Mouse (Mus musculus): ENCODE data around the gene Timeless.
A peak's percentile ranks its signal among the peaks of the same experiment; 100 is the strongest.
"Not testable (repeated sequence)": the region's sequence is repeated elsewhere in the genome, so short reads cannot be mapped to it uniquely, and the experiment has no call there.

The Timeless gene

DNA sequence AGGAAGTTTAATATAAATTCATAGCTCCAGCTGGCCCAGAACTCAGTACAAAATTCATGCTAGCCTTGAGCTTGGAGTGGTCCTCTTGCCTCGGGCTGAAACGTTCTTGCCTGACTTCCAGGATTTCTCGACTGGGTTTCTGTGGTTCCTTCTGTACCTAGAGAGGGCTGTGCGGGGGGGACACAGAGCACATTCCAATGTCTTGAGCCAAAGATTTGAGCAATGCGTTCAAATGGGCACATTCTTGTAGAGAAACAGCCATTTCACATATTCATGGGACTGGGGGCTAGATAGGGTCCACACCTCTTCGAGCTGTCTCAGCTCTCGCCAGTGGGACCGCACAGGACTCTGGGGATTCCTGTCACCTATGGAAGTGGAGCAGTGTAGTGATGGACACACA is 24.1 kb downstream of the Timeless start:
- no peak for DNase-seq (ENCODE audit: extremely low read depth, low read depth, low spot score)

DNA sequence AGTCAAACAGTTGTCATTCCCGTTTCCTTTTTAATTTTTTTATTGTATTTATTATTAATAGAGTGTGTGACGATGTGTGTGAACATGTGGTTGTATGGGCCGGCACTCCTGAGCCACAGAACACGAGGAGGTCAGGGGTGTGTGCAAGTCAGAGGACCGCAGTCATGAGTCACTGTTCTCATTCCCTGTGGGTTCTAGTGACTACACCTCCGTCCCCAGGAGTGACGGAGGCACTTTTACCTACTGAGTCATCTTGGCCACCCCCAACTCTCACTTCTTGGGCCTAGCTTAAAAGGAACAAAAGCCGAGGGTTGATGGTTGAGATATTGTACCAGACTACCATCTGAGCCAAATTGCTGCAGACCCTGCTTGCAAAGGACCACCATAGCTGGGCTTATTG is 24.5 kb downstream of the Timeless start:
- no peak for DNase-seq (ENCODE audit: extremely low read depth, low read depth, low spot score)

DNA sequence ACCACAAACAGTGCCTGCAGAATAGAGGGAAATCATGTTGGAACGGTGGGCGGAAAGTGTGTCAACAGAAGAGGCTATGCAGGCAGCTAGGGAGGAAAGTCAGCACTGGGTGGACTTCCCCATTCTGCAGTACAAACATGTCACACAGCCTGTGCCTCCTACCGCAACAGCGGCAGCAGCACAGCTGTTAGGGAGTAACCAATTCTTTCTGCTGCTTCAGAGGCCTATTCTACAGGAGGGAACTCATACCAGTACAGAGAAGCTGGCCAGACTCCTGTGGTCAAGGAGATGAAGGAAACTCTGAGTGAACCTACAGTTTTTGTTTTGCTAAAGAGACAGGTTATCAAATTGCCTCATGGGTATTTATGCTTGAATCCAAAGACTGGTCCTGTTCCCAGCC is 27.1 kb downstream of the Timeless start:
- DNase-seq (ENCODE audit: extremely low read depth, low read depth, low spot score): no peak

DNA sequence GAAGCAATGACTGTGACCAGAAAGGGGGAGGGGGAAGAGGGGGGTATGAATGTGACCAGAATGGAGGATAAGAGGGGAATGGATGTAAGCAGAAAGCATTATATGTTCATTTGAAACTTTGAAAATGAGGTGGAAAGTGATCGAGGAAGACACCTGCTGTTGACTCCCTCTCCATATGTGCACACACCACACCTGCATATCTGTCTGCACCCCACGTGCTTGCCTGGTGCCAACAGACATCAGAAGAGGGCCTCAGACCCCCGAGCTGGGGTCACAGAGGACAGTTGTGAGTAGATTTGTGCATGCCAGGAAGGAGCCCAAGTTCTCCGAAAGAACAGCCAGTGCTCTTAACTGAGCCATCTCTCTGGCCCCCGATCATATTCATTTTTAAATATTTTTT is 28.1 kb downstream of the Timeless start:
- DNase-seq (ENCODE audit: extremely low read depth, low read depth, low spot score): no peak

DNA sequence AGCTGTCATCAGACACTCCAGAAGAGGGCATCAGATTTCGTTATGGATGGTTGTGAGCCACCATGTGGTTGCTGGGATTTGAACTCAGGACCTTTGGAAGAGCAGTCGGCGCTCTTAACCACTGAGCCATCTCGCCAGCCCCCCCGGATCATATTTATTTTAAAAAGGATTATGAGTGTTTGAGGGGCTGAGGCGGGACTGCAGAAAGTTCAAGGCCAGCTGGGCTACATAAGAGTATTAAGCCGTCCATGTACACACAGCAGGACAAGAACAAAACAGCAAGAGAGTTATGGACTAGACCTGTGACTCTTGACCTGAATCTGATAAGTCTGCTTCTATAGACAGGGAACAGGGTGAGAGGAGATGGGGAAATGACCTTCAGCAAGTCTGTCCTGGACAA is 28.5 kb downstream of the Timeless start:
- not testable (repeated sequence) for DNase-seq (ENCODE audit: extremely low read depth, low read depth, low spot score)

DNA sequence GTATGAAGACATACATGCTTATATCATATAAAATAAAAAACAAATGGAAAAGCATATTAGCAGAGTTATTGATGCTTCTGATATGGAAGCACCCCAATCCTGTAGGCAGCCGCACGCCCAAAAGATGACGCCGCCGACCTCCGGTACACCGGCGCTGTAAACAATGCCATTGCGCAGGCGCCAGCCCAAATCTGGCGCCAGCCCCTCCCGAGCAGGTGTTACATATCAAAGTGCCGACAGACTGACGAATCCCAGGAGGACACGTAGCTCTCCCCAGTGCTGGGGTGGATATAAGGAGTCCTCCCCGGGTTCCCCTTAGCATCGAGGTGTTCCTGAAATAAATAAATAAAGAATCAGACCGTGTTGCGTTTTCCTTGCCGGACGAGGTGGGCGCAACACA is 30.4 kb downstream of the Timeless start:
- no peak for DNase-seq (ENCODE audit: extremely low read depth, low read depth, low spot score)

DNA sequence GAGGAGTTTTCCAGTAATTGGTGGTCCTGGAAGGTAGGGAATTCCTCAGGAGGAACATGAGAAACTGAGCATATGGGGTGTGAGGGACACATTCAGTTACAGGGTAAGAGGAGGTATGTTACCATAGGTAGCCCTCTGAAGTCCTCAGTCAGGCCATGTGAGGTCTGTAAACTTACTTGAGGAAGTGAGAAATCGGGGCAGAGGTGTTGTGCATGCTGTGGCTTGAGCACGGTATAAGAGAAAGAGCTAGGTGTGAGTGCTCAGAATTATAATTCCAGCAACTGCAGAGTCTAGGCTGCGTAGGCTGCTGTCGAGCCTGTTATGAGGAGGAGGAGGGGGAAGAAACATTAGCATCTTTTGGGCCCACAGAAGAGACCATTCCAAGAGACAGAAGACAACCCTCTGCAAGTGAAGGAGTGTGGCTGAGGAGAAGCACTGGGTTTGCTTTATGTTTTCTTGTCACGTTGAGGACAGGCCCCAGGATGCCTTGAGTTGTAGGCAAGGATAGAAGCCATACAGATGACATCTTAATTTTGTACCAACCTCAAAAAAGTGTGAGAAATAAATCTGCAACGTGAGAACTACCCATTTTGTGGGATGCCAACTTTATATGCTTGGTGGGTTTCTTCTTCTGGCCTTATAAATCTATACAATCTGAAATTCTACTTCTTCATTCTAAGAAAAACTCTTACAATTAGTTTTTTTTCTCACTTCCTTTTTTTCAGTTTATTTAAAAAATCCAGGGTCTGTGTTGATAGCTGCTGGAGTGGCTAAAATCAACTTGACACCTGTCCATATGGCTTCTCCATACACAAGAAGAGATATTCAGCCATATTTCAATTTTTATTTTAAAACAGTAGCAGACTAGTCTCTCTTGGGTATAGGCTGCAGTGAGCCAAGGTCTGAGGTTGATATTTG is 31.8 kb downstream of the Timeless start:
- no peak for DNase-seq (ENCODE audit: extremely low read depth, low read depth, low spot score)

DNA sequence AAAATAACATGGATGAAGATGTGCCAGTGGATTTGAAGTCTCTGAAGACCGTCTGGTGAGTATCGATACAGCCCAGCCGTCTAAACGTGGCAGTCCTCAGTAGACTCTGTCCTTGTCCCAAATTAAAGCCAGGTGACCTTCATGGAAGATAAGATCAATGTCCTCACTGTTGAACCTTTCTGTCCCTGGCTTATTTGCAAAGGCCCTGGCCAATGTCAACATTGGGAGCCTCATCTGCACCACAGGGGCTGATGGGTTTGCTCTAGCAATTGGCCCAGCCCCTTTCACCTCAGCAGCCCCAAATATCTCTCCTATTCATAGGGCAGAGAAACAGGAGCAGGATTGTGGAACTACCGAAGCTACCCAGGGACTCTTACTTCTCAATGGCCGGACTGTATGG is 36.5 kb downstream of the Timeless start, which contains the start of gene Apof:
Gene Apof (plus strand): TSS at position 301 of the 400 bp plus-strand sequence.
- DNase-seq (ENCODE audit: extremely low read depth, low read depth, low spot score): no peak

DNA sequence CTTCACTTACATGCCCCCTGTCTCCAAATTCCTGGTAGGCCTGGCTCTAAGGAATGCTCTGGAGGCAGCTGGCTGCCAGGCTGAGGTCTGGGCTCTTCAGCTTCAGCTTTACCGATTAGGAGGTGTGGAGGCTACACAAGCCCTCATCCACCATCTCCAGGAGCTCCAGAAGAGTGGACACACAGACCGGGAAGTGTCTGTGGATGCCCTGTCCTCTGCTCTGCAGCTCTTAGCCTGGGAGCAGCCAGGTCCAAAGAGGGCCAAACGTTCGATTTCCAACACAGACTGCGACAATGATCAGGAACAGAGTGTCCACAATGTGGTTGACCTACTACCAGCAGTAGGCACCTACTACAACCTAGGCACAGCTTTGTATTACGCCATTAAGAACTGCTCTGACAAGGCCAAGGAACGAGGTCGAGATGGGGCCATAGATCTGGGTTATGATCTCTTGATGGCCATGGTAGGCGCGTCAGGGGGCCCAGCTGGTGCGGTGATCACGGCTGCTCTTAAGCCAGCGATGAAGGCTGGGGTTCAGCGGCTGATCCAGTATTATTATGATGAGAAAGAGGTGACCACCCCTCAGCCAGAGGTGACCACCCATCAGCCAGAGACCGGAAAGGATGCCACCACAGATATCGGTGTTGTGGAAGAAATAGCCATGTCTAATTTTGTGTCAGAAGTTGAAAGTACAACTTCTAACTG is 37.5 kb downstream of the Timeless start:
- DNase-seq (ENCODE audit: extremely low read depth, low read depth, low spot score): no peak

DNA sequence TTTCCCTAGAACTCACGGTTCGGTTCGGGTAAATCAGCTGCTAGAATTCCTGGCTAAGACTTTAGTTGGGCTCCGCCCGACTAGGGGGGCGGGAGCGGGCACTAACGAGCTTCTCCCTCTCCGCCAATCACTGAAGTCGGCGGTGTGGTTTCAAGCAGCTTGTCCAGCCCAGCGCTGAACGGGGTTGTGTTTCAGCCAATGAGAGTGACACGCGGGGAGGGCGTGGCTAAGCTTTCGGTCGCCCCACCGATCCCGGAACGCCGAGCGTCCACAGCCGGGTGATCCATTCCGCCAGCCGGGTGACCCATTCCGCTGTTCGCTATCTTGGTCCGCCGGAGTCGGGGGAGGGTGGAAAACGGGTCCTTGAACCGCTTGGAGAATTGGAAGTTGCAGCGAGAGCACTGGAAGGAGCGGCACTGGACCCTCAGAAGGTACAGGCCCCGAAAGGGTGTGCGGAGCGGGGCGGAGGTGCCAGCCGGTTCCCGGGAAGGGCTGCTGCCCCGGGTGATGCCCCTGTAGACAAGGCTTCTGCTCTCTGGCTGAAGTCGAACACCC is 38.5 kb downstream of the Timeless start, which contains the start of gene Stat2:
Gene Stat2 (plus strand): TSS at position 273 of the 555 bp plus-strand sequence.
- DNase-seq (ENCODE audit: extremely low read depth, low read depth, low spot score): peak; percentile 84

DNA sequence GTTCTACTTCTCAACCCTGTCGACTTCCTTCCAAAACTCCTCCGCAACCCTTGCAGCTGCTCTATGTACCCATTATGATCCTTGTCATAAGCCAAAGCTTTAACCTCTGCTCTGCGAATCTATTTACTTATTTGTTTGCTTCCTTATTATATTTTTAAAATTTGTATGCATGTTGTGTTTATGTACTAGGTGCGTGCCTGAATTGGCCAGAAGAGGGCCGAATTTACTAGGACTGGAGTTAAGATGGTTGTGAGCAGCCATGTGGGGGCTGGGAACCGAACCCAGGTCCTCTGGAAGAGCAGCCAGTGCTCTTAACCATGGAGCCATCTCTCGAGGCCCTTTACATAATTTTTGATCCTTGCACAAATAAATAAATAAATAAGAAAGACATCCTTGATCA is 39.0 kb downstream of the Timeless start:
- no peak for DNase-seq (ENCODE audit: extremely low read depth, low read depth, low spot score)

DNA sequence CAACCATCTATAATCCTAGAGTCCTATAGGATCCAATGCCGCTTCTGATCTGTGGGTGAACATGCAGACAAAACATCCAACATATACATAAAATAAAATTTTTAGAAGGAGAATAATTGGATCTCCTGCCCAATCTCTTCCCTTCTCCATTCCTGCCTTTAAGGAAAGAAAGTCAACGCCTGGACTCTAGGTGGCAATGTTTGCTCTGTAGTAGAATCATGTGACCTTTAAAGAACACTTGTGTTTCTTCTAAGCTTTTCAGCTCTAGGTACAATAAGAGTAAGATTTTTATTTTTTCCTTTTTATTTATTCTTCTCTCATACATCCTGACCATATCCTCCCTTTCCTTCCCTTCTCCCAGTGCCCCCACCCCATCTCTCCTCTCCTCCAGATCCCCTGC is 40.0 kb downstream of the Timeless start:
- DNase-seq (ENCODE audit: extremely low read depth, low read depth, low spot score): no peak

DNA sequence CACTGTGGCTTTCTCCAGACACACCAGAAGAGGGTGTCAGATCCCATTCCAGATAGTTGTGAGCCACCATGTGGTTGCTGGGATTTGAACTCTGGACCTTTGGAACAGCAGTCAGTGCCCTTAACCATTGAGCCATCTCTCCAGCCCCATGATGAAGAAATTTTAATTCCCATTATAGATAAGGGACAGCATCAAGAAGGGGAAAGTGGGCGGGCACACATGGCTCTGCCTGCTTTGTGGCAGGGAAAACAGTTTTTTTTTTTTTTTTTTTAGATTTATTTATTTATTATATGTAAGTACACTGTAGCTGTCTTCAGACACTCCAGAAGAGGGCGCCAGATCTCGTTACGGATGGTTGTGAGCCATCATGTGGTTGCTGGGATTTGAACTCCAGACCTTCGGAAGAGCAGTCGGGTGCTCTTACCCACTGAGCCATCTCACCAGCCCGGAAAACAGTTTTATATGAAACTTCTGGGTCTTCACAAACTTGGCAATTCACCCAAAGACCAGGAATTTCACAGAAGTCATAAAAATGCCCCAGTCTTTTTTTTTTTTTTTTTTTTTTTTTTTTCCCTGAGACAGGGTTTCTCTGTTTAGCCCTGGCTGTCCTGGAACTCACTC is 41.1 kb downstream of the Timeless start:
- not testable (repeated sequence) for DNase-seq (ENCODE audit: extremely low read depth, low read depth, low spot score)

DNA sequence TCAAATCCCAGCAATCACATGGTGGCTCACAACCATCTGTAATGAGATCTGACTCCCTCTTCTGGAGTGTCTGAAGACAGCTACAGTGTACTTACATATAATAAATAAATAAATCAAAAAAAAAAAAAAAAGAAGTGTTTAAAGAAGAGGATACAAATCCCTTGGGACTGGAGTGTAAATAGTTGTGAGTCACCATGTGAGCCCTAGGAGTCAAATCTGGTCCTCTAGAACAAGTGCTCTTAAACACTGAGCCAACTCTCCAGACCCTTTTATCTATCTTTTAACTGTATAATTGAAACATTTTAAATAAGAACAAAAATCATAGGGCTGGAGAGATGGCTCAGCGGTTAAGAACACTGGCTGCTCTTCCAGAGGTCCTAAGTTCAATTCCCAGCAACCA is 43.5 kb downstream of the Timeless start:
- not testable (repeated sequence) for DNase-seq (ENCODE audit: extremely low read depth, low read depth, low spot score)

DNA sequence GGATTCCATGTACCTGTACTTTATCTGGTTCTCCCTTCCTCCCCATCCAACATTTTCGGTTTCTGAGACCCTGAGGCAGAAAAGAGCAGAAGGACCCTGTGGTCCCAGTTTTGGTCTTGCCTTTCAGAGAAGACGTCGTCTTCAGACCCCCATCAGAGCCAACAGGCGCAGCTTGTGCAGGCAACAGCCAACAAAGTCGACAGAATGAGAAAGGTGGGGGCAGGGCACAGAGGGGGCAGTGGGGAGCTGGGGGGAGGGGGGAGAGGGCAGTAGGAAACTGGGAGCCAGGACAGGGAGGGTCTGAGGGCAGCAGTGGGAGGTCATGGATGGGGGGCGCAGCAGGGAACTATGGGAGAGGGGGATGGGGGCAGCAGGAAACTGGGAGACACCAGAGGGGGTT is 46.3 kb downstream of the Timeless start:
- no peak for DNase-seq (ENCODE audit: extremely low read depth, low read depth, low spot score)

DNA sequence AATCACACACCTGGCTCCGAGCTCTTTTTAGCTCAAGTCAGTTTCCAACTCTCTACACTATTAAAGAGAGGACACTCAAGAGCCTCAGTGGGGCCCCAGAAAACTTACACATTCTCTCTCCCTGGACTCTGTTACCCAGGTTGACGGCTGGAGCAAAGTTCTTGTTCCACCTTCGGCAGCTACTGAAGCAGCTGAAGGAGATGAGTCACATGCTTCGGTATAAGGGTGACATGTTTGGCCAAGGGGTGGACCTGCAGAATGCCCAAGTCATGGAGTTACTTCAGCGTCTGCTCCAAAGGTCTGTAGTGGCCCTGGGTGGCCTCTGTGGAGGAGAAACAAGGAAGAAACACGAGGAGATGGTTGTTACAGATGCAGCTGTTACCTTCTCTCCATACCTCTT is 49.1 kb downstream of the Timeless start:
- DNase-seq (ENCODE audit: extremely low read depth, low read depth, low spot score): no peak

DNA sequence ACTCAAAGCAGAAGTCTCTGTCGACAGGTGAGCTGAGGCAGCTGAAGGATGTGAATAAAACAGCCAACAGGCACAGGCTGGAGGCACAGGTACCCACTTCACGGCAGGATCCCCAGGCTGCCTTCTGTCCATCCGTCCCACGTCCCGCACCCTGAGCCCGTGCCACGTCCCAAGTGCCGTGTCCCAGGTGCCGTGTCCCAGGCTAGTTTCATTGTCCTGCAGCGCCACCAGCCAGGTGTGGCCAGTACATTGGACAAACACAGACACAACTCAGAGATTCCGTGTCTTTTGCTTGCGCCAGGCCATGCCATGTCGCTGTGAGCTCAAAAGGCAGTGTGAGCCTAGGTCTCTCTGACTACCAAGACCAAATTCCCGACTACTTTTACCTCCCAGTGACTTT is 49.8 kb downstream of the Timeless start:
- no peak for DNase-seq (ENCODE audit: extremely low read depth, low read depth, low spot score)

DNA sequence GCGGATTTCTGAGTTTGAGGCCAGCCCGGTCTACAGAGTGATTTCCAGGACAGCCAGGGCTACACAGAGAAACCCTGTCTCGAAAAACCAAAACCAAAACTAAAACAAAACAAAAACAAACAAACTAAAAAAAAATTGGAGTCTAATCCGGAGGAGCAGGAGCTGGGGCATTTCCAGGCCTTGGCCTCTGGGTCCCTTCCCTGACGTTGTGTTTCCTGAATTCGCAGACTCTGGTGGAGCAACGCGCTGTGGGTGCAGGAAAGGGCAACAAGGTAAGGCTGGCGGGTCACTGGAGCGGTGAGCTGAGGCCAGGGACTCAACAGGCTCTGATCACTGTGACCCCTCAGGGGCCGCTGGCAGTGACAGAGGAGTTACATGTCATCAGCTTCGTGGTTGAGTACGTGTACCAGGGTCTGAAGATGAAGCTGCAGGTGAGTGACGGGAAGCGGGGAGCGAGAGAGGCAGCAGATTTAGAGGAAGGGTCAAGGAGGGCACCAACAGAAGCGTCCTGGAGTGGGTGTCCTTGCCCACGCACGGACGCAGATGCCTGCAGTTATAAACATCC is 51.1 kb downstream of the Timeless start:
- DNase-seq (ENCODE audit: extremely low read depth, low read depth, low spot score): no peak

DNA sequence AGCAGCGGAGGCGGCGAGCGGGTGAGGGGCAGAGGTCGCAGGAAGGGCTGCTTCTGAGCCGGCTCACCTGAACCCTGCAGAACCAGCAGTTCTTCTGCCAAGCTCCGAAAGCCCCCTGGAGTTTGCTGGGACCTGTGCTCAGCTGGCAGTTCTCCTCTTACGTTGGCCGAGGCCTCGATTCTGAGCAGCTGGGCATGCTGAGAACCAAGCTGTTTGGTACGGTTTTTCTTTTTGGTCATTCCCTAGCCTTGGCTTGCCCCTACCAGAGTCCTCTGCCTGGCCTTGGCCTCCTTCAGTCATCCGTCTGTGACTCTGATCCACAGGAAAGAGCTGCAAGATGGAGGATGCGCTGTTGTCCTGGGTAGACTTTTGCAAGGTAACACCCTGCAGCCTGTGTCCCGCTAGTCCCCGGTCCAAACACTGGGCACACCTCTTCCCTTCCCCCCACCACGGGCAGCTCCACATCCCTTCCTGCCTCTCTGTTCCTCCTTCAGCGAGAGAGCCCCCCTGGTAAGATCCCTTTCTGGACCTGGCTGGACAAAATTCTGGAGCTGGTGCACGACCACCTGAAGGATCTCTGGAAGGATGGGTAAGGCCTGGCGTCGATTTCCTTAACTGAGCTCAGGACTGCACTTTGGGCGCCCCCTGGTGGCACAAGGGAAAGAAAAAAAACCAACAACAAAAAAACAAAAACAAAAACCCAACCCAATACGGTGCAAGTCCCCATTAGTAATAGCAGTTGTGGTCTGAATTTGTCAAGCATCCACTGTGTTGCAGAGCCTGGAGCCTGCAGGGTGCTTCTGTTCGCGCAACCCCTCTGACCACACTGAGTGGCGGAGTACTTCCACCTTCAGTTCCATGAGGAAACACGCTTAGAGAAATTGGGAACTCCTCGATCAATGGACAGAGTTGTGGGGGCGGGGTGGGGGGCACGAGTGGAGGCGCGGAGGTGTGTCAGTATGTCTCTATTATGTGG is 52.0 kb downstream of the Timeless start:
- no peak for DNase-seq (ENCODE audit: extremely low read depth, low read depth, low spot score)

DNA sequence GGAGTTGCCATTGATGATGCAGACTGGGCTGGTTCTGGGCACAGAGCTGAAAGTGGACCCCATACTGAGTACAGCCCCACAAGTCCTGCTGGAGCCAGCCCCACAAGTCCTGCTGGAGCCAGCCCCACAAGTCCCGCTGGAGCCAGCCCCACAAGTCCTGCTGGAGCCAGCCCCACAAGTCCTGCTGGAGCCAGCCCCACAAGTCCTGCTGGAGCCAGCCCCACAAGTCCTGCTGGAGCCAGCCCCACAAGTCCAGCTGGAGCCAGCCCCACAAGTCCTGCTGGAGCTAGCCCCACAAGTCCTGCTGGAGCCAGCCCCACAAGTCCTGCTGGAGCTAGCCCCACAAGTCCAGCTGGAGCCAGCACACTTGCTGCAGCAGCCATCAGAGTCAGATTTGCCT is 58.7 kb downstream of the Timeless start:
- DNase-seq (ENCODE audit: extremely low read depth, low read depth, low spot score): peak; percentile 23
